Mouse (Mus musculus): Measurements from ENCODE around the gene Pcdh9.

The Pcdh9 gene

DNA sequence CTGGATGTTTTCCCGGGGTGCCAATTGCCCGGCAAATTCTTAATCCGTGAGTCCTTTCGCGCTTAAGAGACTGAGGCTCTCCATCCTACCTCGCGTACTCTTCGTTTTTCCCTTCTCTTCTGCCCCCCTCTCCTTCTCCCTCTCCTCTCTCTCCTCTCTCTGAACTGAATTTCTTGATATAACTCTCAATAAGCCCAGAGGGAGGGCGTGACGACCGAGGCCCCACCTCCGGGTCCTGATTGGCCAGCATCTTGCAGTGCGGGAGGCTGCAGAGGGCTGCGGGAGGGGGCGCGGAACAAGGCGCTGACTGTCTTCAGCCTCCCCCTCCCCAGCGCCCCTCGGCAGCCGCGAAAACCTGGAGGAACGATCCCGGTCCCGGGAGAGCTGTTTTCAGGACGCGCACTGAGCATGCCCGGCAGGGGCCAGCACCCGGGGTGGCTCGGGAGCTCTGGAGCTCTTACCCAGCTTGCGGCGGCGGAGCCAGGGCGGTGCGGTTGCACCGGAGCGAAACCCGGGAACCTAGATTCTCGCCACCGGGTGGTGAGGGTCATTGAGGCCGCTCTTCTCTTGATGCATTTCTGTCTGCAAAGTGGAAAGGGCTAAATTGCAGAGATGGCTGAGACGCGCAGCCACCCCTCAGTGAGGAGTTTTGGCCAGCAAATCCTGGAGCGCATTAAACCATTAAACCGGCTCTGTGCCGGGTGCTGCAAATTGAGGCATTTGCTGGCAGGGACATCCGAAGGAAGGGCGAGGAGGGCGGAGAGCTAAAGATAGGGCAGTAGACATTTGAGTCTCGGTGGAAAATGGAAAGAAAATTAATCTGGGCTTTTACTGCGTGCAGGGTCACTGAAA is at the start of gene Pcdh9:
Gene Pcdh9 (minus strand): TSS at position 161 of the 852 bp plus-strand sequence.
- CTCF ChIA-PET, result no interaction called here

DNA sequence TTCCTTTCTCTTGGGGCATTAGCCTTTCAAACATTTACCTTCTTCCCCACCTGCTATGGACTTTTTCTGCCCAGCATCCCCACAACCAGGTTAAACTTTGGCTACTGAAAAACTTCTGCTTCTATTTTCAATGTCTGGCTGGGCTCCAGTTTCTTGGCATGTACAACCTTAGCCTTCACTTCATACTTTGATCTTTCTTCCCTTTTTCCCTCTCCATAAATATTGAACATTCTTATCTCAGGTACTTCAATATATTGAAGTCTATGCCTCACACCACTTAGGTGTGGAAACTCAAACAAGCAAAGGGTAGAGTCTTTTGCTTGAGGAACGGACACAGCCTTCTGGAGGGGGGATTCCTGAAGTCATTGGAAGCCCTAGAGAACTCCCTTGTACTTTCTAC is 16.4 kb upstream of the Pcdh9 start:
- CTCF ChIA-PET, result no interaction called here

- CTCF ChIA-PET, result no interaction called here
These were observed 8.1 kb upstream of the Pcdh9 start for GRCm38 (mm10) chr14:93898533-93898932.

GRCm38 (mm10) chr14:93895131-93895530 is 4.7 kb upstream of the Pcdh9 start:
- CTCF ChIA-PET, result interaction anchor here (0.7 kb wide), 1 partner anchor 1535 kb away, joined by 4 read pairs; no protein-coding TSS in a partner anchor

GRCm38 (mm10) chr14:93891371-93891746 is 880 bp upstream of the Pcdh9 start:
- CTCF ChIA-PET, result no interaction called here

DNA sequence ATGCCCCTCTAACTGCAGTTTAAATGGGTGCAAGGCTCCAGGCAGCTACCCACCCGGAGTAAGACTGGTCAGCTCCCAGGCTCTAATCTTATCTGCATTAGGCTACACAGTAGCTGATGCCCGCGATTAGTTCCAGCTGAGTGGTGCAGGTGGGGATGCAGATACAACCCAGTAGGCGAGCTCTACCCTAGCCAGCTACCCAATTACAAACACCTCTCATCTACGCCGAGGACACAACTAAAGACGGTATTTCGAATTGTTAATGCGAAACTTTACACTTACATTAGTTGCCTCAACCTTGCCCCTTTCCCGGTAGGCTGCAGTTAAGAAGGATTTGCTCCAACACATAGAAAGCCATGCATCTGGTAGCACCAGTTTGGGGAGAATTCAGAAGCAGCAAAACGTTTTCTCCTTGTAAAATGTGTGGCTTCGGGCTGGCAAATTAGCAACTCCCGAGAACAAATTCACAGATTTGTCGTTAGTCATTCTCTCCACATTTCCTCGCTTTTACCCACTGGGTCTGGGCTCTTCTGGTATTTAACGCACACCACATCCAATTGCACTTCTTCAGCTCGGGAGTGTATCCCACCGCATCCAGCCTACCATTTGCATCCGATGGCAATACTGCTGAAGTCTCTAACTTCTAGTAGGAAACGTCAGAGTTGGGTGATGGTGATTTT is 500 bp downstream of the Pcdh9 start:
- CTCF ChIA-PET, result no interaction called here

DNA sequence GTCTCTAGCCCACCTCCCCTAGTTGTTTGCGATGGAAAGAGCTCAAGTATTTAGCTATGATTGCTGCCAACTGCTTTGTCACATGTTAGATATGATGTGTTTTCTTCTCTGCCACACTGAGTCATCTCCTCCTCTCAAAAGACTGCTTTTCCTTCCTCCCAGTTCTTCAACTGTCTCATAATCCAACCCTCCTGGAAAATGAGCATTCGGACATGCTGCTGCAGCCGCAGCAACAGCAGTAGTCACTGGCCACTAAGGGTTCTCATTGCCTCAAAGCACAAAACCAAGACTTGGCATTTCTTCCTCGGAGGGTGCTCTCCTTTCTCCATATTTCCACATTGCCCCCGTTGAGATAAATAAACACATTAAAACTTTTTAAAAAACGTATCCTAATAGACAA is 1.2 kb downstream of the Pcdh9 start:
- CTCF ChIA-PET, result no interaction called here

- CTCF ChIA-PET, result no interaction called here
These were observed 2.1 kb downstream of the Pcdh9 start for GRCm38 (mm10) chr14:93888346-93888745.

GRCm38 (mm10) chr14:93887066-93887465 is 3.4 kb downstream of the Pcdh9 start:
- CTCF ChIA-PET, result no interaction called here

DNA sequence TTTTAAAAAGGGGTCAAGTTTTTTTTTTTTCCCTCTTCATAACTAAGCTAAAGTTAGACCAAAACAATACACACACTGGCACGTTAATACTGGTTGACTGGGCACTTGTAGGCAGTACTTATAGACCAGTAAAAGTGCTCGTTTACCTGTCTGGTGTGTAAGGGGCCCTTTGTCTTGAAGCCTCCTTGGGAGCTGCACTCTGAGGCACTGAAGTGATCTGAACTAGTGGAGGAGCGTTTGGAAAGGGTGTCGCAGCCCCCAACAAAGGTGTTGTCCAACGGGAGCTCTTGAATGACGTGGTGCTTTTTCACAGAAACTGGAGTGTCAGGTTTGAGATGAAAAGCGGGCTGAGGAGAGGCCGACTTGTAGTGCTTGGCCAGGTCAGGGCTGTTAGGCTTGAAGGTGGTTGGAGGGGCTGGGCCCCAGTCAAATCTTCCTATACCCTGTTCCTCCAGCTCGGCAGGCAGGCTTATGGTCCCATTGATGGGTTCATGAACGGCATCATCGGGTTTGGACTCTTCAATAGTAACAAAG is 4.9 kb downstream of the Pcdh9 start:
- CTCF ChIA-PET, result no interaction called here

DNA sequence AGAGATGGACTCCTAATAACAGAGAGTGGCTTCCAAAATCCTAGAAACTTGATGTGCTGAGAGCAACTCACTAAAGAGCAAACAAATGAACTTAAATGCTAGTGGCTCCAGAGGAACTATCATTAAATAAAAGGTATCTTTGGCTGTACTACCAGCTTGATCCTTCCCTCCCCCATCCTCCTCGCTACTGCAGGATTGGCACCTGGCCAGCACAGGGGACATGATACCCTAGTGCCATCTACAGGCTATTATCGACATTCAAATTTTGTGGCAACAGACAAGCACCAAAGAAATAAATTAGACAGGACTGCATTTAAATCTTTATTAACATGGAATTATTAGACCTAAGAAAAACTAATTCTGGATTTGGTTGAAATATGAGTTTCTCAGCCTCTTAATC is 6.0 kb downstream of the Pcdh9 start:
- CTCF ChIA-PET, result no interaction called here

DNA sequence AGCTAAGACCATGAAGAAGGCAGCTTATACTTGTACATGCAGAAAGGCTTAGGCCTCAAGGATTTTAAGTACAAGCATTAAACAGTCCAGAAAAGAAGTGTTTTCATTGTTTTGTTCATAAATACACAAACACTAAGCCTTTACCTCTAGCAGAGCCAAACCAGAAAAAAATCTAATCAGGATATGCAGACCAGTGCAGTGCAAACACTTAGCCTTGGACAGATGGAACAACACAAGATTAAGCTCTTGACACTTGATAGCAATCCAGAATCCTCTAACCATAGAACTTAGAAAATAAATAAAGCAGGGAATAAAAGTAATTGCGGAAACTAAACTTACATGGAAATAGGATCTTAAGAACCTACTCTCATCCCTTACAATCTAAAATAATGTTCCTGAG is 10.4 kb downstream of the Pcdh9 start:
- CTCF ChIA-PET, result no interaction called here

- CTCF ChIA-PET, result no interaction called here
These were observed 14.5 kb downstream of the Pcdh9 start for GRCm38 (mm10) chr14:93875968-93876367.

DNA sequence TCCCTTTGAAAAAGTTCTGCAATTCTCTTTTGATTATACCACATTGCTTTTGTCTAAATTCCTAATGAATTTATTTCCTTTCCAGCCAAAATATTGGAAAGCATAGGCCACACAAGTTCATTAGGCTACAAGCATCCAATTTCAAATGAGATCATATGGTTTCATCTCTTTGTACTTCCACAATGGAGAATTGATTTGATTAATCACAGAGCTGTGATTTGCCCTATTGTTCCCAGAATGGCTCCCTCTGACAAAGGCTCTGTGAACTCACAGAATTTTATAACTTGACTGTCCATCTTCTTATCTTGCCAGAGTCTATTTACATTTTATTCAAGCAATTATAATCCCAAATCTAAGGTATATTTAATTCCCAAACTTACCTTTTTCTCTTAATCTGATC is 22.3 kb downstream of the Pcdh9 start:
- CTCF ChIA-PET, result interaction anchor here (0.7 kb wide), 1 partner anchor 12 kb away, joined by 5 read pairs; no protein-coding TSS in a partner anchor

DNA sequence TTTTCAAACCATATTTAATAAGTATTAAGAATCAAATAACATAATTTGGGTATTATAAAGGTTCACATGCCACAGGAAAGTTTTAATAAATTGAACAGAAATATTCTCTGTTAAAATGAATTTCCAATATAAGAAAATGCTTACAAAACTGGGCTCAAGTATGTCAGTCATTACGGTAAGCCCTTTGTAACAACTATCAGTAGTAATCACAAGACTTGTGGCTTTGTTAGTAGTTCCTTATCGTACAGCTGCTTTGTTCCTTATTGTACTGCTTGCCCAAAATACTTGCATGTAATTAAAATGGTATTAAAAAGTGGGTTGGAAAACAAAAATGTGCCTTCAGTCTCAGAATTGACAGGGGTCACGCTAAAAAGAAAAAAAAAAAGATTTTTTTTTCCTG is 32.4 kb downstream of the Pcdh9 start:
- CTCF ChIA-PET, result no interaction called here

DNA sequence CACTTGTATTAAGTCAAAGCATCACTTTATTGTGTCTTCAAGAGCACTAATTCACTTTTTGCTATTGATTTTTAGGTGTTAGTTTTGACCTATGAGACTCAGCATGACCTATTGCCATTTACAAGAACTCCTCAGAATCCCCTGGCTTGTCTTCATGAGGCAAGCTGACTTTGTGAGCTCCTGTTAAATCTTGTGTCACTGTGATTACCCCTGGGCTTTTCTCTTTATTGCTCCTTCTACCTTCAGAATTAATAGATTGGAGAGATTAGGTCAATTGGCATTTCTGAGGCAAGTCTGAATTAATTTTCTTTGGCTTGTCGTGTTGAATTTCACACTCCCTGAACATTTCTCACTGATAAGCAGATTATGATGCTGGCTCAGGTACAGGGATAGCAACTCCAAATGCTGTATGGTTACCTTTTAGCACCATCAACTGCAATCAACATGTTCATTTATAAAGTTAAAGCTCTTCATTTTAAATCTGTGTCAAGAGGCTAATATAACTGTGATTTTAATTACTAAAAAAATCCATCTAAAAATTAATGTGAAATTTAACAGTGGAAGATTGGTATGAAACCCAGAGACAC is 44.3 kb downstream of the Pcdh9 start:
- CTCF ChIA-PET, result no interaction called here

DNA sequence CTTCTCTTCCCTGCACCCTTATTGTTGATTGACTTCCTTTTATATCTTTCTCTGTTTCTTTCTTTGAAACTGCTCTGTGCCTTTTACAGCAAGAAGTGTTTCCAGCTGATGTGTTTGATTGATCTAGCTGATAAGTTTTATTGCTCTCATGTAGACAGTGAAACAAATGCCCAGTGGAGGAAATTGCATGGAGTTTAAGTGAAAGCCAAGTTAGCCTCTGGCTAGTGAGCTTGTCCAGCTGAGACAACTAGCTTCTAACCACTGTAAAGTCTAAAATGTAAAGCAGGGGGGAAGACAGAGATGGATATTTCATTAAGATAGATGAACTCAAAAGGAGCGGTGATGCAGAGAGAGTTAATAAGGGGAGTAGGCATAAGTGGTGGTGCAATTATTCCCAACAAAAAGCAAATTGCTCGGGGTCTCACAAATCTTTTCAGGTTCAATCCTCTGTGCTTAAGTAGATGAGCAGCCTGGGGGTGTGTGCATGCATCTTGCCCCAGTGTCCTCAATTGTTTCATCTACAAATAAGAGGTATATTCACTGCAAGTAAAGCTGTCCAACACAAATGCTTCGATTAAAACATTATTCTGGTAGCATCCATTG is 47.7 kb downstream of the Pcdh9 start:
- CTCF ChIA-PET, result no interaction called here

GRCm38 (mm10) chr14:93832511-93832910 is 58.0 kb downstream of the Pcdh9 start:
- CTCF ChIA-PET, result interaction anchor here (0.6 kb wide), 1 partner anchor 9 kb away, joined by 3 read pairs; no protein-coding TSS in a partner anchor

GRCm38 (mm10) chr14:93827159-93827558 is 63.3 kb downstream of the Pcdh9 start:
- CTCF ChIA-PET, result no interaction called here

GRCm38 (mm10) chr14:93826042-93826462 is 64.4 kb downstream of the Pcdh9 start:
- CTCF ChIA-PET, result no interaction called here

DNA sequence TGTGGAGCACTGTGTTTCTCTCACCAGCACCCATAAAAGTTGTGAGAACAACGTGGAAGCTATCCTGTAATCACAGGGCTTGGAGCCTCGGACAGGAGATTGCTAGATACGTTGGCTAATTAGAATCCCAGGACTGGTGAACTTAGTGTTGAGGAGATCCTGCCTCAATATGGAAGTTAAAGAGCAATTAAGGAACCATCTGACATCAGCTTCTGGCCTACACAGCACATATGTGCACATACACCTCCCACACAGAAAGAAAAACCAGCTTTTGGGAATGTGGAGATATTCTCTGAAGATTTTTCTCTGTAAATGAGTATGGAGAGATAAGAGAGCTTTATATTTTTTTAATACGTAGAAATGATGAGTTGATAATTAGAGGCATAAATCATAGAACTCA is 71.6 kb downstream of the Pcdh9 start:
- CTCF ChIA-PET, result no interaction called here

- CTCF ChIA-PET, result no interaction called here
These were observed 72.9 kb downstream of the Pcdh9 start for GRCm38 (mm10) chr14:93817591-93817990.
